Mouse (Mus musculus) megakaryocyte-erythroid progenitor cell, adult 5 weeks (primary cell): Measurements from ENCODE around the gene Msx1. TPM values are rescaled to one million over a fixed set of nuclear protein-coding genes. Genes with fewer than 3 reads are reported as not detected.

Source experiments
- polyA plus RNA-seq: library from polyadenylated mRNA; stranded (reverse); fragments of >175 nt; gene quantifications from 2 replicates; pipeline ENCODE4 v1.2.3, GENCODE M21; 2012

The Msx1 gene
- 0.32 and 0.40 TPM in 2 replicates for polyA plus RNA-seq

DNA sequence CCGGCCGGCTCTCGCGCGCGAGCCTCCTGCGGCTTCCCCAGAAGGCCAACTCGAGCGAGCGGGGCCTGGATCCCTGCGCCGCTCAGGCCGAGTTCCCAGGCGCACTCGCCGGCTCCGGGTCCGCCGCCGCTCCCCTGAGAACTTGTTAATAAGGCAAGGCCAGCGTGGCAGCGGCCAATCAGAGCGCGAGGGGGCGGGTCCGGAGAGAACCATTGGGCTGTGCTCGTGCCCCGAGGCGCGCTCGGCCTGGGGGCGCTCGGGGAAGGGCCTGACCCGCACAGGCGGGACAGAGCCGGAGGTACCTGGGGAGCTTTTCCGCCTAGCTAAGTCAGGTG lies at the start of gene Msx1:
Gene Msx1, minus strand, starts transcription at position 123 of the 335 bp plus-strand sequence.

Other genes with a start within 250 kb of the Msx1 start
- not detected in 2 replicates for gene Stk32b, start 107.4 kb downstream of the Msx1 start, polyA plus RNA-seq
- not detected in 2 replicates for gene Cytl1, start 89.1 kb downstream of the Msx1 start, polyA plus RNA-seq
- gene Stx18, start 214.2 kb upstream of the Msx1 start, polyA plus RNA-seq: 34.2 and 40.6 TPM in 2 replicates